Mouse (Mus musculus): ENCODE results near the gene Osbpl10. TPM values are rescaled to one million over a fixed set of nuclear protein-coding genes. Genes with fewer than 3 reads are reported as not detected.
A peak's percentile ranks its signal among the peaks of the same experiment; 100 is the strongest.

Gene Osbpl10
- total RNA-seq, 4 experiments from 2014 or later = 4.8 to 11.5 (median 8.3) TPM

GRCm38 (mm10) chr9:115089644-115090043 is 111.3 kb downstream of the Osbpl10 start:
- DNase-seq = no peak

DNA sequence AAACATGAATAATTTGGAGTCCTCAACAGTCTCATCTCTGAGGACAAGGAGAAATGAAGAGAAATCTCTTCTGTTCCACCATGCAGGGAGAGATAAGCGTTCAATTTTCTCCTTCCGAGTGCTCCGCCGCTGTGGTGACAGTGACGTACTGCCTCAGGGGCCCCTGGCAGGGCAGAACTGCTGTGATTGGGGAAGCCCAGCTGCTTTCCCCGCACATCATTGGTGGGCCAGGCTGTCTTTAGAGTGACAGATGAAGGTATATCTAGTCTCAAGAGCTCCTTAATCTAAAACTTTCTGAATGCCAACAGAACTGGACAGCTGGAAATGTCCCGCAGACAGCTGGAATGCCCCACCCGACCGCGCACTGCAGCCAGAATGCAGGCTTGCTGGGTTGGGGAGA is 118.1 kb downstream of the Osbpl10 start:
- DNase-seq = no peak

- DNase-seq = no peak
Measured at GRCm38 (mm10) chr9:115097340-115097739, 119.0 kb downstream of the Osbpl10 start.

- DNase-seq = no peak
Measured at GRCm38 (mm10) chr9:115100181-115100915, 122.0 kb downstream of the Osbpl10 start.

DNA sequence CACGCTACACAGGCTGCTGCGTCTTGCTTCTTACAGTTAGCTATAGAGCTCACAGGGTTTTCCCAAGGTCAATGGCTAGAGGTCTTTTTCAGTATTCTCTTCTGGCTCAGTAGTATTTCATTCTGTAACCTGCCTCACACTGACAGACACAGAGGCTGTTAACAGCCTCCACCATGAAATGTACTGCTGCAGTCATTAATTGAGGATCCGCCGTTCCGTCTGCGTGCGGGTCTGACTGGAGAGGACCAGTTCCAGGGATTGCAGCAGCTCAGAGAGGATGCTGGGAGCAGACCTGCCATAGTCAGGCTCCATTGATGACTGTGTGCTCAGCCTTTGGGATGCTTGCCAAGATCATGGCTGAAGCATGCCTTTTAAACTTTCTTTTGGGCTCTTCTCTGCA is 129.1 kb downstream of the Osbpl10 start:
- DNase-seq = no peak

DNA sequence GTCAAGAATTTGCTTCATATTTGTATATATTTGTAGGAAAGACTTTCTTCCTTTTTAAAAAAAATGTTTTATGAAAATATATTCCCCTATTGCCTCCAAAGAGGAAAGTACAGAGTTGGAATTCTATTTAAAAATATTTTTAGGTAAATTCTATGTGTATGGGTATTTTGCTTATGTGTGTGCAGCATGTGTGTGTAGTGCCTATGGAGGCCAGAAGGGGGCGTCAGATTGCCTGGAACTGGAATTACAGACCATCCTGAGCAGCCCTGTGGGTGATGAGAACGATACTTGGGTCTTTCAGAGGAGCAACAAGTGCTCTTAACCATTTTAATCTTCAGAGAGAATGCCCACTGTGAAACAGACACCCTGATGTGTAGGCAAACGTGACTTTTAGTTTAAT is 132.3 kb downstream of the Osbpl10 start:
- no peak for DNase-seq

DNA sequence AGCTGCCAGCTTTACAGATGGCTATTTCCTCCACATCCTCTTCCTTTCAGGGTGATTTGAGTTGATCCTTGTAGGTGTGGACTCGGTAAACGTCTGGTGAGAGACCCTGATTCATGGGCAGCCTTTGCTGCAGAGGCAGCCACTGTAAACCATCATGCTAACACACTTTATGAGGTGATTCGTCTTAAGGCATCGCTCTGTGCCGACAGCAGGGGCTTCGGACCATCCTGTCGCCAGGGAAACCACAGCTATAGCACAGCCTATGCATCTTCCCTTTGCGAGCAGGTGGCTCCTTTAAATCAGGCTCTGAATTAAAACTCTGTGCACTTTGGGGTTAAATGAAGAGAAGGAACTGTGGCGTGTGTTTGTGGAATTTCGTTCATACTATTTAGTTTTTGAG is 138.9 kb downstream of the Osbpl10 start:
- DNase-seq = no peak

DNA sequence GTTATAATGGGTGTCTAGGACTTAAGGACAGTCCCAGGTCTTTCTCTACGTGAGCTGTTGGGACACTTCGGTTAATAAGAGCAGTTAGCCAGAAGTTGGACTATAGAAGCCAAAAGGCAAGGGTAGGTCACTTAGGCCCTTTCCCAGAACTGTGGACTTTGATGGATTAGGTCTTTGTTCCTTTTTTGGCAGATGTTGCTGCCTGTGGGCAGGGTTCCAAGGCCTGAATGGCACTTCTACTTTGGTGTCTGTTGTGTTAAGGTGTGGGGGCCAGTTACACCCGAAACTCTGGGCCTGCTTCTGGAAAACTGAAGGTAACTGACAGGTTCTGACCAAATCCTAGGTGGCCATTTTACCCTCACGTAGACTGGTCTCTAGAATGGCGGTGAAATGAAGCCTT is 141.9 kb downstream of the Osbpl10 start:
- peak; percentile 68 for DNase-seq

GRCm38 (mm10) chr9:115120678-115121224 is 142.4 kb downstream of the Osbpl10 start:
- DNase-seq = peak; percentile 52

DNA sequence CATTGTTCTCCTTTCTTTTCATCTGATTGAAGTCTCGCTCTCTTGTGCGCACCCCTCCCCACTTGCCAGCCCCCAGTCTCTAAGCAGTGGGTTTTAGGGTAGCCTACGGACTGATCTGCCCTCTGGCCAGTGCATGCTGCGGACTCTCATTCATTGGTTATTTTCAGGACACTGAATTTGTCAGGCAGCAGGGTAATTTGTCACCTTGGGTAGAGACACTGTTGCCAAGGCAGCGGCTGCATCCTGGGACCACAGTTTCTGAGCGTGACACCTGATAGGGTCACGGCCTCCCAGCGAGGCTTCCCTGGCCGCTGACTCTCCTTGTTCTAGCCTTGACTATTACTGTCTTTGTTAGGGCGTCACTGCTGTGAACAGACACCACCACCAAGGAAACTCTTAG is 149.0 kb downstream of the Osbpl10 start:
- DNase-seq = no peak

DNA sequence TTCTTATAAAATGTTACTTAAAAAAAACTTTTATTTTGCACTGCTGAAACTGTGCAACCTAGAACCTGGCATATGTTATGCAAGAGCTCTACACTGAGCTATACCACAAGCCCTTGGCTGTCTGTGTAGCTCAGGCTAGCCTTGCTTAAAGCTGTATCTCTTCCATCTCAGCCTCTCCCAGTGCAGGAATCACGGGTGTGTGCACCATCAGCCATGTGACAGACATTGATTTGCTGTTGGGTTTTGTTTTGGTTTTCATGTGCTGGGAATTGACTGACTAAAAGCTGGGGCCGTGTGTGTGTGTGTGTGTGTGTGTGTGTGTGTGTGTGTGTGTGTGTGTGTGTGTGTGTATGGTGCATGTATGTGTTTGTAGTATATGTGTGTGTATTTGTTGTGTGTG is 155.6 kb downstream of the Osbpl10 start:
- no peak for DNase-seq

DNA sequence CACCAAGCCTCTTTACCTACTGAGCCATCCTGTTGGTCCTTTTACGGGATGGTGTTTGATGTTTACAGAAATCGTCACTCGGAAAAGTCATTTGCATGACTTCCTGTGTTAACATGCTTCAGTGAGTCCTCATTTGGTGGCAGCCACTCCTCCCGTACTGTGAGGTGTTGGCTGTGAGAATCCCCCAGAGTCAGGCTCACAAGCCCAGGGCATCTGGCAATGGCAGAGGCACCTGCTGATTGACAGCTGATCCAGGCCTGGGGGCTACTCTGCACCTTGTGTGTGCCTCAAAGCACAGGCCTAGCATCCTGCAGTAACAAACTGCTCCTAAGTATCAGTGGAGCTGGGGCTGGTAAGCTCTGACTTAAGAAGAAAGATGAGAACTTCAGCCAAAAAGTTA is 156.4 kb downstream of the Osbpl10 start:
- no peak for DNase-seq

DNA sequence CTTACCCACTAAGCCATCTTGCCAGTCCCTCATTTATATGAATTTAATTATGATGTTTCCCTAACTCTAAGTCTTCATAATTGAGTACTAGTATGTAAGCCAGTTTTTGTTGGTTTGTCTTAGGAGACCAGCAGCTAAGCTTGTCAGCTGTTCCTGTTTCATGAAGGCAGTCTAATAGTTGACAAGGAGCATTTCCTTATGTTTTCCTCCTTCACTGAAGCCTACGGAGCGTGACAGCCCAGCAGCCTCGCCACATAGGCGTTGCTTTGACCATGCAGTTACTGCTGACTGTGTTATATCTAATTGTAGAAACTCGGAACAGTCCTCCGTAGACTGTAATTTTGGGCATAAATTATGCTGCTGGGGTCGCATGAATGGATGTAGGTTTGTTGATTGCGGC is 157.0 kb downstream of the Osbpl10 start:
- no peak for DNase-seq

- no peak for DNase-seq
Measured at GRCm38 (mm10) chr9:115137858-115138257, 159.5 kb downstream of the Osbpl10 start.

DNA sequence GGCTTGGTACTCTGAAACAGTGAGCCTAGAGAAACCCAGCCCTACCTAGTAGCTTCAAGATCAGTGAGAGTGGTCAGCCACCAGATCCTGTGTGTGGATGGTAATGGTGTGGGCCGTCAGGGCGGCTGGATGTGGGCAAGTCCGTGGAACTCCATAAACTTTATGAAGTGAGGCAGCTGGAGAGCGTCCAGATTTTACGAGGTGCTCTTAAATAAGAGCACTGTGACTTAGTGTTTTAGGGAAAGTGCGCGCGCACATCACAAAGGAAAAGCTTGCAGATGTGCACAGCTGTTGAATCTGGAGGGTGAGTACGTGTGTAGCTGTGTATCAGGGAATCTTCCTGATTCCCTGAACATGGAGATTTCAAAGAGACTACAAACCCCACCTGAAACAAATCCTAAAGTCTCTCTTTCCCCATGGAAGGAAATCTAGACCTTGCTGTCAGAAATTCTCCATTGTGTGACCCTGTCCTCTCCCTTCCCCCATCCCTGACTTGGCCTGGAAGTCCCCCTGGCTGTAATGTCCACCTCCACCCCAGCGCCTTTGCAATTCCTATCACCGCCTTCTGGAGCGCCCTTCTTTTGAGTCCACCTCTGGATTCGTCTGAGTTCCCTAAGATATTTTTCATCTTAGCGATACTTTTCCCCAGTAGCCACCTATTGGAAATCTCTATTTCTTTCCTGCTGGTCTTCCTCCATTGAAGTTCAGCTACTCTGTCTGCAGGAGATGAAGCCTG is 161.4 kb downstream of the Osbpl10 start:
- no peak for DNase-seq

- DNase-seq = no peak
Measured at GRCm38 (mm10) chr9:115147141-115147540, 168.8 kb downstream of the Osbpl10 start.

DNA sequence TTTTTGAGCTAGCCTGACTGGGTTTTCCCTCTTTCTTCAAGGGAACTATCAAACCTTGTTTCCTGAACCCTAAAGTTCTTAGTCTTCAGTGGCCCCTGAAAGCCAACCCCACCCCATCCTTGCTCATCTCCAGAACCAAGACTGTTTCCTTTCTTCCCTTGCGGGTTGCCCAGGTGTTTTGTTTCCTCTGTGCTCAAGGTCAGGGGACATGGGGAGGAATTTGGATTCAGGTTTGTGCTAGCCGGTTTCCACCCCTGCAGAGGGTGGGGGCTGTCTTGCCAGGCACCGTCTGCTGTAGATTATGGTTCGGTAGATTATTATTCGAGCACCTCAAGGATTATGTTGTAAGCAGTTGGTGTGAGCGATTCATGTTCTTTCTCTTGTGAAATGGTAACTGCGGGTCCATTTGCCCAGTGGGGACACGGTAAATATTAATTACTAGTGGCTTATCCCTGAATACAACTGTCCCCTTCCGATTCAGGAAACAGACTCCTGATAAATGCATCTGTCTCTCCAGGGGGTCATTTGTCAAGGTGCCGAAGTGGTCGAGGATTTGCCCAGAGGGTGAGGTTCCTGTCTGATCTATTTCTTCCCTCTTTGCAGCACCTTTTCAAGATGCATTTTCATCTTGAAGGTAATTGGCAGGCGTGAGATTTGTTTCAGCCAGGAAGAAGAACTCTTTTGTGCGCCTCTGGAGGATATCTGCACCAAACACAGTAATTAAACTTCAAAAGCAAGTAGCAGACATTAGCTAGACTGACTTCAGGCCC is 169.4 kb downstream of the Osbpl10 start:
- no peak for DNase-seq

DNA sequence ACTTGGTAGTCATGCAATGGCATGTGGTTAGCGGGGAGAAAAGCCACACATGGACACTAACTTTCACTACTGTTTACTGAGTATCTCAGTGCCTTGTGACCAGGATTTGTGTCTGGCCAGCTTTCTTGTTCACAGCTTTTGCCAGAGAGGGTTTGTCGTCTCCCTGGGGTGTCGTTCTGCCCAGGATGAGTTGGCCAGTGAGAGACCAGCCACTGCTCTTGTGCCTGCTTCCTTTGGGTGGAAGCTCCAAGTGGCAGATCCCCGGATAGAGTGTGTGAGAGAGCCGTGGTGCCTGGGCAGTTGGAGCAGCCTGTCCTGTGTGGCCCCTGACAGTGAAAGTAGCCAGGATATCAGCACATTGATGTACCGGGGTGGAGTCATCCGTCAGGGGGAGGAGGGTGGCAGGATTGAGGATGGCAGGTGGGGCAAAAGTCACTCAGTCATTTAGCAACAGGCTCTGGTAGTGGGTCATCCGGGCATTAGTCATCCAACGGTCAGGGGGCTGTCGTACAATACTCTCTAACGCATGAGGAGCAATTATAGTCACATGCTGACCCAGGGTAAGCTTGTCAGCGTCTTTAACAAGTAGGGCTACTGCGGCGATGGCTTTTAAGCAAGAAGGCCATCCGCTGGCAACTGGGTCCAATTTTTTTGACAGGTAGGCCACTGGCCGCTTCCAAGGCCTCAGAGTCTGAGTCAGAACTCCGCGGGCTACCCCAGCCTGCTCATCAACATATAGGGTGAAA is 170.8 kb downstream of the Osbpl10 start:
- no peak for DNase-seq

DNA sequence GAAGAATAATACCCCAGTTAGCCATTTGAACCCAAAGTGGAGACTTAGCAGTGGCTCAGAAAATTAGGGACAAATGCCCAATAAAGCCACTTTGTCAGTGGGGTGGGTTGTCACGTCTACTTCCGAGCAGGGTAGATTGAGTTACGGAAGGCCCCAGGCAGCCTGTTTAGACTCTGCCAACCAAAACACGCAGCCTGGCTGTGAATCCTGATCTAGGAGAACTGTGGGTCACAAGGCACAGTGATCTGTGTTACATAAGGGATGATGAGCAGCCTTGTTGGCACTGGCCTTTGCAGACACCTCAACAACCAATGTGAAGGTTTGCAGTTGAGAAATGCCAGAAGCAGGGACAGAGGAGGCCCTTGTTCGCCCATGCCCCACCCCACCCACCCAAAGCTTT is 183.2 kb downstream of the Osbpl10 start:
- peak; percentile 29 for DNase-seq

DNA sequence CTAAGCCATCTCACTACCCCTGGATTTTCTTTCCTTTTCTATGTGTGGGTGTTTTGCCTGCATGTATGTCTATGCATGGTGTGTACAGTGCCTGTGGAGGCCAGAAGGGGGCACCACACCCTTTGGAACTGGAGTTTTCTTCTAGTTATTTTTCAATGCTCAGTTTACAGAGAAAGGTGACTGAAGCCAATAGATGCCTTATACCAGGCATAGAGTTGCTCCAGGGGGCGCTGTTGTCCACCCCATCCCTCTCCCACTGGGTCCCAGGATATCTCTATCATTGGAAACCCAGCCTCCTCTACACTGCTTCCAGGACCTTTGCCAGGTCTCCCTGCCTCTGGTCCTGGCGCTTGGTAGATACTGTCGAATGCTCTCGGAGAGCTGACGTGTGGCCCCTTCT is 184.7 kb downstream of the Osbpl10 start:
- DNase-seq = peak; percentile 51

- no peak for DNase-seq
Measured at GRCm38 (mm10) chr9:115163693-115164092, 185.3 kb downstream of the Osbpl10 start.

DNA sequence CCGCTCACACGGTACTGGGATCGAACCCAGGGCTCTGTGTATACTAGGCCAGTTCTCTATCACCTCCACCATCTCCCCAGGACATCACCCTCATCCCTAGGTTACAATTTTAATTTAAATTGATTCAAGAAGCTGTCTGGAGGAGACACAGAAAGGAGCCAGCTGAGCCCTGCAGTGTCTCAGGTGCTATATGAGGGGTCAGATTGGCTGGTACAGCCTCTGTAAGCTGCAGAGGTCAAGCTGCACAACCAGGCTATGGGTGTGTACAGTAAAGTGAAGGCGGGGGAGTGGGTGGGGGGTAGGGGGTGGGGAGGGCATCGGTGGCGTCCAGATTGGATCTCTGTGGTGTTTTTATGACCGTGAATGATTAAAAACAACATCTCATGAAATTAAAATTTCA is 186.0 kb downstream of the Osbpl10 start:
- no peak for DNase-seq
